Mouse (Mus musculus): ENCODE data around the gene Pla2g12b. TPM values are rescaled to one million over a fixed set of nuclear protein-coding genes. Genes with fewer than 3 reads are reported as not detected.
"Not testable (repeated sequence)": the region's sequence is repeated elsewhere in the genome, so short reads cannot be mapped to it uniquely, and the experiment has no call there.

The Pla2g12b gene
- total RNA-seq (2015; ENCODE audit: low replicate concordance) (not detected in 2 replicates), total RNA-seq (2017; ENCODE audit: low replicate concordance) (not detected in 2 replicates)

DNA sequence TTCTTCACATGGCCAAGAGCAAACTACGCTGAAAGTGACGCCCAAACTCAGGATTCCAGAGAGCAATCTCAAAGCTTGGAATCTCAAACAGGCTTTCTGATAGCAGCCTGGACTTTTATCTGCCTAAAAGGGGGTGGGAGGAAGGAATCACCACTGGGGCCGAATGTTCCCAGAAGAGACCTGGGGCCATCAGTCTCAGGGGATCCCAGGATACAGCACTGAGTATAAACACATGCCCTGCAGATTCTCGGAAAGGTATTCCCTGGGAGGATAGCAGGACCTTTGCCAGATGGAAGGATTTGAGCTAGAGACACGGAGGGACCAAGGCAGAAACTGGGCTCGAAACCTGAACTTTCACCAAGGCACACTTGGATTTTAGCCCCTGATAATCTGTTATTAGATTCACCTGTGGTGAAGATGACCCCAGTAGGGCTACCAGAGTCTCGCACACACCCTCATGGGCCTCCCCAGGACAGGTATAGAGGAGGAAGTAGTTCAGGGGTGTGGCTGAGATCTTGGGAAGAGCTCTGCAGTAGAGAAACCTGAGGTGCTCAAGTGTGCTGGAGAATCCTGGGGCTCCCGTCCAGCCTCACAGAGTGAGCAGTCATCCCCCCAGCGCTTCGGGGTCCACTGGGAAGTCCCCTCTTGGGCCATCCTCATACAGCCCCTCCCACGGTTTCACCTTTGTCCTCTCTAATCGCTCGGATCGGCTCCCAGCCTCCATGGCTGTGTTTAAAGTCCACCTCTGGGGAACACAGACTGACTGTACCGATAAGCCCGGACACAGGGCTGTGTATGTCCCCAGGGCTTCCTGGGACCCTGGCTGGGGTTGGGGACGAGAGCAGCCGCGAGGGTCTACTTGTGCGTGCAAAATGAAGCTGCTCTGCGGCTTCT lies at the start of gene Pla2g12b:
Pla2g12b (plus strand) TSS at position 762 of the 894 bp plus-strand sequence.
- no peak for ATAC-seq (replicated peaks; ENCODE audit: low FRiP score, poor library complexity, severe bottlenecking)

DNA sequence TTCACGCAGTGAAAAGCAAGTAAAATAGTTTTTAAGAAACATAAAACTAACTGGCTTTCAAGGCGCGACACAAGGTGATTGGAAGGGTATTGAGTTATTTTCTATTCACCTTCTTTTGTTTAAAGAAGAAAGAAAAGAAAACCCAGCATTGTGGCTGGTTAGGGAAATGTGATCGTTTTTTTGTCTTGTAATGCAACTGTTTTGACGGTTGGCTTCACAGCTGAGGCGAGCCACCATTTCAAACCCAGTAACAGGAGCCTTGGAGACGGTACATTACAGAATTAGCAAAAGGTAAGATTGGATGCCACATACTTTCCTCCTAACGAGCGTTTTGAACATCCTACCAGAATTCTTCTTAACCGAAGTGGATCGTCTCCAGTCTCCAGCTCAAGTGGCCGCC lies 49.3 kb upstream of the Pla2g12b start:
- no peak for ATAC-seq (replicated peaks; ENCODE audit: low FRiP score, poor library complexity, severe bottlenecking)

DNA sequence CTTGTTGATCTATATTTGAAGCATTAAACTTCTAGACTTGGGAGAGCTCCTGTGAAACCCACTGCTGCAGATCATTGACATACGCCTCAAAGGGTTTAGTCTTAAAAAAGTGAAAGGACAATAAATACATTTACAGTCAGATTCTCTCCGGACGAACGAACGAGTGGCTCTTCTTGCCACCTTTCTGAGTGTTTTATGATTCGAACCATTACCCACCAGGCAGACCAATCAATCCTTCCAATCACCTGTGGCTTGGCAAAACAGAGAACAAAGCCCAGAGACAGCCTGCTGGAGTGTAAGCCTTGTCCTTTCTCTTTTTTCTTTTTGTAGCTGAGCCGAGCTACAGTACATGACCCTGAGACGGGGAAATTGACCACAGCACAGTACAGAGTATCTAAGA lies 48.4 kb upstream of the Pla2g12b start:
- ATAC-seq (replicated peaks; ENCODE audit: low FRiP score, poor library complexity, severe bottlenecking), result no peak

DNA sequence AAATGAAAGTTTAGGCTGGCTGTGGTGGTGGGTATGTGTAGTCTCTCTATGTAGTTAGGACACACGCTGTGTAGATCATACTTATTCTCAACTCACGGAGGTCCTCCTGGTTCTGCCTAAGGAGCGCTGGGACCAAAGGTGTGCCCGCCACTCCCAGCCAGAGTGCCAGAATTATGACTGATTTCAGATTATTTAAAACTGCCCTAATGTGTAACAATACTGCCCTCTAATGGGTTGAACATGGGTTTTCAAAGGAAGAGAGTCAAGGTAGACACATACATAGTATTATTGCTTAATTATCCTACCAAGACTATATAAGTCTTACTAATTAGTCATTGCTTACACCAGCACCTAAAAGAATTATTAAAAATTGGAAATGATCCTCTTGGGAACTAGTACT lies 44.7 kb upstream of the Pla2g12b start:
- no peak for ATAC-seq (replicated peaks; ENCODE audit: low FRiP score, poor library complexity, severe bottlenecking)

DNA sequence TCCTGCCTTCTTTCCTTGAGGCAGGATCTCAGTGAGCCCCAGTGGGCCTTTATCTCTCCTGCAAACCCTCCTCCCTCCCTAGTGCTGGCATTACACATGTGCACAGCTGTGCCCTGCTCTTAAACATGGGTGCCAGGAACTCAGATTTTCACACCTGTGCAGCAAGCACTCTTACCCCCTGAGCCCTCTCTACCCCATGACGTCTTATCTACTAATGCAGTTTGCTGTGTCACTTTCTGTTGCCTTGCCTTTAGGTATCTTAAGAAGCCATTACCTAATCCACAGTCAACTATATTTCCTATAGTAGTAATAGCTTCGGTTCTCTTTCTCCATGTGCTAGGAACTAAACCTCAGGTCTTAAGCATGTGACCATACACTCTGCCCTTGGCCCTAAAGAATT lies 40.3 kb upstream of the Pla2g12b start:
- ATAC-seq (replicated peaks; ENCODE audit: low FRiP score, poor library complexity, severe bottlenecking), result peak; percentile 69

DNA sequence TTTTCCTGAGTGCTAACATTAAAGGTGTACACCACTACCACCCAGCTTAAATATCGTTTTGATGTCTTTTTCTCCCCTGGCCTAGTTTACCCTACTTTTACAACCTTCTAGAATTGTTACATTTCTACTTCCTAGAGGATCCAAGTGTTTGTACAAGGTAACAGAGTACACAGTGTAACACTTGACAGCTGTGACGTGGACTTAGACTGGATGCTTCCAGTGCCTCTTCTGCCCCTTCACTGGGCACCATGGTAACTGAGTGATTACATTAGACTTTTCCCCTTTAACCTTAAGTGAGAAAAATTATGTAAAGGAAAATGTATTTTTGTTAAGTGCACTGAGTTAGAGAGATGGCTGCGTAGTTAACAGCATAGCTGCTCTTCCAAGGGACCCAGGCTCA lies 38.9 kb upstream of the Pla2g12b start:
- no peak for ATAC-seq (replicated peaks; ENCODE audit: low FRiP score, poor library complexity, severe bottlenecking)

DNA sequence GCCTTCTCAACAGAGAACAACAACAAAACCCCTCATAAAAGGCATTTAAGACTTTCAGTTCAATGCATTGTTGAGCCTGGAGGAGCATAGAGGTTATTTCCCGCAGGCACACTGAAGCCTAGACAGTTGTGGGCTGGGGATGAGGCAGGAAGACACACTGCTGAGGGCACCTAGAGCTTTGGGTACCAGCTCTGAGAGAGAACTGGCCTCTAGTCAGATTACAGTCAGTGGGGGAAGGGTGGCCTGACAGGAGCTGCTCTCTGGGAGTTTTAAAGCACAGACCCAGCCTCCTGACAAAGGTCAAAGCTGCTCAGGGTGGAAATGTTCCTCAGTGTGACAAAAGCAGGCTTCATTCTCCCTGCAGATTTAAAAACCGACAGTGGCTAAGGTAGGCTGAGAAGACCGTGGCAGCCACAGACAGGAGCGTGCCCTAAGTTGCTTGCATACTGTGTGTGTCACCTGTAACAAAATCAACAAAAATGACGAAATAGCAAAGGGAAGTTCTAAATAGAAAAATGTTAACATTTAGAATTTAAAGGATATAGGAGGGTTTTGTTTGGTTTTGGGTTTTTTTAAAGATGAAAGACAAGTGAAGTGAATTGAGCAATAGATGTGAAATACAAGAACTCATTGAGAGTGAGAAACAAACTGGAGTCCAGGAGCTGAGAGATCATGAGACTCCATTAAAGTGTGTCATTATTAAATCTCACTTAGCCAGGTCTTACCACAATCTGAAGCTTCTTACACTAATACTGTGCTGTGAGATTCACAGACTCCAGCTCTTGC lies 37.5 kb upstream of the Pla2g12b start:
- ATAC-seq (replicated peaks; ENCODE audit: low FRiP score, poor library complexity, severe bottlenecking), result no peak

DNA sequence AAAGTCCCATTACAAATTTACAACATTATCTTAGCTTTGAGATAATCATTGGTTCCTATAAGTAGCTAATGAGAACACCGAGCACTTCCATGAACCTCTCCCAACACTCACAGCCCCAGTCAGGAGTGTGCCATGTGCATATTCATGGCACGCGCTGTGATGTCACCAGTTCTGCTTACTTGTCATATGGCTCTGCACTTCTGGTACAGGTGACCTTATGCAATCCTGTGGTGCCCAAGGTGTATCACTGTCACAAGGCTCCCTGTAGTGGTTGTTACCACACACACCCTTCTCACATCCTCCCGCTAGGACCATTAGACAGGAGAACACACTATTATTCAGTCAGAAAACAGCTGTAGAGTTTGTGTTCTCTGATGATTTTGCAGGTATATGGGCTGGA lies 36.7 kb upstream of the Pla2g12b start:
- no peak for ATAC-seq (replicated peaks; ENCODE audit: low FRiP score, poor library complexity, severe bottlenecking)

DNA sequence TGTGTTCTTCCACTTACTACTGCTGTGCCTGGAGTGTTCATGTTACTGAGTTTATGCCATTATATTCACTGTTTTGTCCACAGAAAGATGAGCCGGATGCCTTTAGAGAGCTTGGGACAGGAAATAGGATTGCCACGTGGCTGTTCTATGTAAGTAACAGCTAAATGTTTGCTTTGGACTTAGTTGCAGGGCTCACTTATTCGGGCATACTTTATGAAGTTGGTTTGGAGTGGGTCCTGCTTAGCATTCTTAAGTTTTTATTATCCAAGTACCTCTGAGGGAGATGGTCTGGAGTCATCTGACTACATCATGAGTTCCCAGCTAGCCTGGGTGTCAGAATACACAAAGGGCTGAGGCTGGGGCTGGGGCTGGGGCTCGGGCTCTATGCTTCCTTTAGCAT lies 36.3 kb upstream of the Pla2g12b start:
- no peak for ATAC-seq (replicated peaks; ENCODE audit: low FRiP score, poor library complexity, severe bottlenecking)

DNA sequence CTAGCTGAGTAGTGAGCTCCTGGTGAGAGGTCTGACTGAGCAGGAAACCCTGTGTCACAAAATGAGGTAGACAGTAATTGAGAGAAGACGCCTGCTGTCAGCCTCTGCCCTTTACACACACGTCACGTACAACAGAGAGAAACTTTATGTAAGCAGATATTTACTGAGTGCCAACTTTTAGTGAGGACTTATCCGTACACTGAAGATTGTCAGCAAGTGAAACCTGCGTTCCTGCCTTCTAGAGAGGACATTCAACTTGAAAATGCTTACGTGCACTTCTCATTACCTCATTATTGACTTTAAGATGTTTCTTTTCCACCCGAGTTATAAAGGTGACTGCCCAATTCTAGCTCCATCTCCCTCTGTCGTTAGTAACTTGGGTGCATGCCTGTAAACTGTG lies 34.7 kb upstream of the Pla2g12b start:
- no peak for ATAC-seq (replicated peaks; ENCODE audit: low FRiP score, poor library complexity, severe bottlenecking)

DNA sequence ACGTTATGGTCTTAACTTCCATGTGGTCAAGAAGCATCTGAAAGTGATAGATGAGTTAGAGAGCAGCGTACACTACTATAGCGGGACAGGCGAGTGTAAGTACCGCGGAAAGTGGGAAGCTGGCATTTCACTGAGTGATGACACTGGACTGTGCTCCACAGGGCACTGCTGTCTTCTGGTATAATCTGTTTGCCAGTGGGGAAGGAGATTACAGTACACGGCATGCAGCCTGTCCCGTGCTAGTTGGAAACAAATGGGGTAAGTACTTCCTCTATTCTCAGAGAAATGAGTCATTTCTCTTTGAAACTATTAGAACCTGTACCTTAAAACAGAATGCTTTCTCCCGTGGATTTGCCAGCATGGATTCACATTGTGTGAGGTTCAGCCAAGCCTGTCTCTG lies 34.0 kb upstream of the Pla2g12b start:
- ATAC-seq (replicated peaks; ENCODE audit: low FRiP score, poor library complexity, severe bottlenecking), result no peak

DNA sequence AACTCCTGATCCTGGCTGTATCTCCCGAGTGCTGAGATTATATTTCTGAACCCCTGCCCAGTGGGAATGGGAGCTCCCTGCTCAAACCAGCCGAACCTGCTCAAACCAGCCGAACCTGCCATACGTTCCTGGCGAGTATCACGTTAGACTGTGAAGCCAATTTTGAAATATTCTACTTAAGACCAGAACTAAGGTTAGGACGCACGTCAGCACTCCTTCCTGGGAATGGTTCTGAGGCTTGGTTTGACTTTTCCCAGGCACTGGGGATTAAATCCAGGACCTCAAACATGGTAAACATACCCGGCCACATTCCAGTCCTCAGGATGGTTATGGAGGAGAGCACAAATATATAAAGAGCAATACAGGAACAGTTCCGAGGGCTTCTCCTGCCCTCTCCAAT lies 25.6 kb upstream of the Pla2g12b start:
- ATAC-seq (replicated peaks; ENCODE audit: low FRiP score, poor library complexity, severe bottlenecking), result no peak

DNA sequence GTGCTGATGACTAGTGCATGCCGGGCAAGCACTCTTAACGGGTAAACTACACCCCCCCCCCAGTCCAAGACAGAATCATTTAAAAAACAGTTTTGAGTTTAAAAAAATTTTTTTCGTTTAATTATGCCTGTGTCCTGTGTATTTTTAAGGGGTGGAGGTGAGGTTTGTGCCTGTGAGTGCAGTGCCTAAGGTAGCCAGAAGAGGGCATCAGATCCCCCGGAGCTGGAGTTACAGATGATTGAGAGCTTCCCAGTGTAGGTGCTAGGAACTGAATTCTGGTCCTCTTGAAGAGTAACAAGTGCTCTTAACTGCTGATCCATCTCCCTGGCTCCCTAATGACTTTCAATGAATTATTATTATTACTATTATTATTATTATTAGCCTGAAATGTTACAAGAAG lies 24.7 kb upstream of the Pla2g12b start:
- 0 out of 2 replicates have a peak, but pooled peaks have one; percentile 50 for ATAC-seq (replicated peaks; ENCODE audit: low FRiP score, poor library complexity, severe bottlenecking)

DNA sequence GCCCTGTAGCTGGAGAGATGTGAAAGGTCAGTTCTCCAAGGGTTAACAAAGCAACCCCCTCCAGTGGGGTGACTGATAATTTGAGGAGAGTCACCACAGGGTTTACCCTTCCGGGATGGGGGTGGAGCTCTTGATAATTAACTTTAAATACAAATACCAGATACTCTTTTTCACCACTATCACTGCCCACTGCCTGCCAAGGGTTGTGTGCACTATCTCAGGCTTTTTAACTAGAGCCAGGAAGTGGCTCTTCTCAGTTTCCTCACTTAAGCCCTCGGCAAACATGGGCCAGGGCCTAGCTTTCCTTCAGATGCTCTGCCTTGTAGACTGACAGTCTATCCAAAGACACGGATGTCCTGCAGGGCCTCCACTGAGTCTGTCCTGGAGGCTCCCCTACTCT lies 23.5 kb upstream of the Pla2g12b start:
- ATAC-seq (replicated peaks; ENCODE audit: low FRiP score, poor library complexity, severe bottlenecking), result no peak; the same call in 1 of the 2 replicates

DNA sequence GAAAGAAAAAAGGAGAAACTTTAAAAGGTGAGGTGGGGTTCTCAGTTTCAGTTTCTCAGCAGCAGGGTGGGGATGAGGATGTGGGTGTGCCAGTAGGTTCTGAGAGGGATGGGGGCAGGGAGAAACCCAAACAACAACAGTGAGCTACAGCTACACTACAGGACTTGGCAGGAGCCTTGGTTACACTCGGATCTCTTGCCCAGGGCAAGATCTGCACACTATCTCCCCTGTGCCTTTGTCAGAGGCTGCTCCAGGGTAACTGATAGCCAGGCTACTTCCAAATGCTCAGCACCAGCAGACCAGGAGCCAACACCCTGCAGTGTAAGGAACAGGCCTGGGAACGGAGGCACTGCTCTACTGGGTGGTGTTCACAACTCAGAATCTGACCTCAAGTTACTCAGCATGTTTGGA lies 23.0 kb upstream of the Pla2g12b start:
- ATAC-seq (replicated peaks; ENCODE audit: low FRiP score, poor library complexity, severe bottlenecking), result peak; percentile 87

DNA sequence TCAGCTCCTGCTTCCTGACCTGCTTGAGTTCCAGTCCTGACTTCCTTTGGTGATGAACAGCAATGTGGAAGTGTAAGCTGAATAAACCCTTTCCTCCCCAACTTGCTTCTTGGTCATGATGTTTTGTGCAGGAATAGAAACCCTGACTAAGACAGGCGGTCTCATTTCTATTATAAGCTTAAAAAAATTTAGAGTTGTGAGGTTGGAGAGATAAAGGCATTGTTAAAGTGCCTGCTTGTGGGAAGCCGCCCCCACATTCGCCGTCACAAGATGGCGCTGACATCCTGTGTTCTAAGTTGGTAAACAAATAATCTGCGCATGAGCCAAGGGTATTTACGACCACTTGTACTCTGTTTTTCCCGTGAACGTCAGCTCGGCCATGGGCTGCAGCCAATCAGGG lies 21.9 kb upstream of the Pla2g12b start:
- ATAC-seq (replicated peaks; ENCODE audit: low FRiP score, poor library complexity, severe bottlenecking), result not testable (repeated sequence)

DNA sequence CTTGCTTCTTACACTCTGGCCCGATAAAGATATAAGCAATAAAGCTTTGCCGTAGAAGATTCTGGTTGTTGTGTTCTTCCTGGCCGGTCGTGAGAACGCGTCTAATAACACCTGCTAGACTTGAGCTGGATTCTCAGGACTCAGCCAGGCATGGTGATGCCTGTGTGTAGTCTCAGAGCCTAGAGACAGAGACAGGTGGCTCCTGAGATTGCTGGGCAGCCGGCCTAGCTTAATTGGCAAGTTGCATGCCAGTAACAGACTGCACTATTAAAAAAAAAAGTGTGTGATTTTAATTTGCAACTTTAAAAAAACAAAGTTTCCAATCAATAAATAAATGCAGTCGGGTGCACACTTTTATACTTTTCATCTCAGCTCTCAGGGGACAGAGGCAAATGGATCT lies 16.5 kb upstream of the Pla2g12b start:
- ATAC-seq (replicated peaks; ENCODE audit: low FRiP score, poor library complexity, severe bottlenecking), result no peak

DNA sequence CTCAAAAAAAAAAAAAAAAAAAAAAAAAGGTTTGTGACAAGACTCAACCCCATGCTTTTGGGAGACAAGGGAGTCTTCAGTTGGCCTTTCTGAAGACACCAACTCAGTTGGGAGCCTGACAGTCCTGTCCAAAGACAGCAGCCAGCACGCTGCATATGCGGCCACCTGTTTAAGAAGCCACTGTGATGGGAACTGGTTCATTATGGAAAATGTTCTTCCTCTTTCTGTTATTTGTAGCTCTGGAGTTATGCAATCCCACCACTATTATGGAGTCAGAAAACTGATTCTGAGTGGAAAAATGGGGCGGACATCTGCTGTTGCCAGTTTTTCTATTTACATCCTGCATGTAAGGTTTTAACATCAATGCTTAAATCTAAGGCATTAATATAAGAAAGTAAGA lies 13.8 kb upstream of the Pla2g12b start:
- no peak for ATAC-seq (replicated peaks; ENCODE audit: low FRiP score, poor library complexity, severe bottlenecking)

DNA sequence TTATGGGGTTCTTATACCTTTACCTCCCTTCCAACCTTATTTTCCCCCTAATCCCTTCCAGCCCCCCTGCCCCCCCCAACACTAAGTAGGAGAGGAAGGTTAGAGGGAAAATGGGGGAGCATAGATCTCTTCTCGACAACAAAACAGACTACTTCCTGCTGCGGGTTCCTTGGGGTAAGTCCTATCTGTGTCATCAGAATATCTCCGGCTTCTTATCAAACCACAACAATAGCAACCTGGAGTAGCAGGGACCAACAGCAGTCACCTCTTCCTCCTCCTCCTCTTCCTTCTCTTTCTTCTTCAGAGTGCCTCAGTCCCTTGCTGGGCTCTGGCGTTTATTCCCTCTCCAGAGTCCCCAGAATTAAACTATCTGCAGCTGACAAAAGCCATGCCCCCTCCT lies 11.6 kb upstream of the Pla2g12b start:
- ATAC-seq (replicated peaks; ENCODE audit: low FRiP score, poor library complexity, severe bottlenecking), result no peak

DNA sequence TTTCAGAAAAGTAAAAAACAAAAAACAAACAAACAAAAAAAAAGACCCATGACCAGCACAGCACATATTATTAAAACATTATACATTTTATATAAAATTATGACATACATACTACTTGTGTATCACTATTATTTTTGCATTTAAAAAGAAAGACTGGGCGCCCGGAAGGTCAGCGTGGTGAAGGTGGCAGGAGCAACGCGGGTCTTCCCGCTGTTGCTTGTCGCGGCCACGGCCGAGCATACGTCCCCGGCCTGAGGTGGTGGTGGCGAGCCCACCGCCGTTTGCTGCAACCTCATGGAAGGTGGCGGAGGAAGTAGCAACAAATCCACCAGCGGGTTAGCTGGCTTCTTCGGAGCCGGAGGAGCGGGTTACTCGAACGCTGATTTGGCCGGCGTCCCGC lies 8.0 kb upstream of the Pla2g12b start, which contains the start of gene Gm10273:
Gm10273 (plus strand) TSS at position 172 of the 400 bp plus-strand sequence.
- ATAC-seq (replicated peaks; ENCODE audit: low FRiP score, poor library complexity, severe bottlenecking), result peak; percentile 72; the same call in 1 of the 2 replicates

DNA sequence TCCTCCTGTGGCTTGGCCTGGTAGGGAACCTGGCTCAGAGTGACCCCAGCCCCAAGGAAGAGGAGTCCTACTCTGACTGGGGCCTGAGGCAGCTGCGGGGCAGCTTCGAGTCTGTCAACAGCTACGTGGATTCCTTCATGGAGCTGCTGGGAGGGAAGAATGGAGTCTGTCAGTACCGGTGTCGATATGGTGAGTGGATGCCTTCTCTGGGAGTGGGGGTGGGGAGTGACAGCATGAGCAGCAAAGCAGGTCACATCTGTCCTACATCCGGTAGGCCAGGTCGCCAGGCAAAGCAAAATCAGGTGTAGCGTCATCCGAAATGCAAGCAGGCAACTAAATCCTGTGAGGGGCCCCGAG lies 311 bp downstream of the Pla2g12b start:
- no peak; the same call in 1 of the 2 replicates for ATAC-seq (replicated peaks; ENCODE audit: low FRiP score, poor library complexity, severe bottlenecking)
